Mouse (Mus musculus): ENCODE results near the gene Anks1b.

The Anks1b gene

GRCm38 (mm10) chr10:90649681-90650080 is 776.4 kb downstream of the Anks1b start:
- DNase-seq (ENCODE audit: extremely low spot score, low read depth, low spot score) = no peak

GRCm38 (mm10) chr10:90657416-90658120 is 784.3 kb downstream of the Anks1b start:
- no peak for DNase-seq (ENCODE audit: extremely low spot score, low read depth, low spot score)

GRCm38 (mm10) chr10:90666746-90667145 is 793.4 kb downstream of the Anks1b start:
- no peak for DNase-seq (ENCODE audit: extremely low spot score, low read depth, low spot score)

- DNase-seq (ENCODE audit: extremely low spot score, low read depth, low spot score) = no peak
These were observed 797.0 kb downstream of the Anks1b start for GRCm38 (mm10) chr10:90670291-90670690.

GRCm38 (mm10) chr10:90672135-90672534 is 798.8 kb downstream of the Anks1b start:
- no peak for DNase-seq (ENCODE audit: extremely low spot score, low read depth, low spot score)

GRCm38 (mm10) chr10:90674362-90674761 is 801.1 kb downstream of the Anks1b start:
- DNase-seq (ENCODE audit: extremely low spot score, low read depth, low spot score) = no peak

GRCm38 (mm10) chr10:90677421-90677820 is 804.1 kb downstream of the Anks1b start:
- DNase-seq (ENCODE audit: extremely low spot score, low read depth, low spot score) = no peak

GRCm38 (mm10) chr10:90679713-90680470 is 806.6 kb downstream of the Anks1b start:
- no peak for DNase-seq (ENCODE audit: extremely low spot score, low read depth, low spot score)

GRCm38 (mm10) chr10:90683813-90684212 is 810.5 kb downstream of the Anks1b start:
- DNase-seq (ENCODE audit: extremely low spot score, low read depth, low spot score) = peak; percentile 81

- no peak for DNase-seq (ENCODE audit: extremely low spot score, low read depth, low spot score)
These were observed 812.1 kb downstream of the Anks1b start for GRCm38 (mm10) chr10:90685367-90685766.

- no peak for DNase-seq (ENCODE audit: extremely low spot score, low read depth, low spot score)
These were observed 814.8 kb downstream of the Anks1b start for GRCm38 (mm10) chr10:90688153-90688552.

GRCm38 (mm10) chr10:90688696-90689252 is 815.5 kb downstream of the Anks1b start:
- DNase-seq (ENCODE audit: extremely low spot score, low read depth, low spot score) = no peak

- peak; percentile 57 for DNase-seq (ENCODE audit: extremely low spot score, low read depth, low spot score)
These were observed 816.7 kb downstream of the Anks1b start for GRCm38 (mm10) chr10:90689854-90690513.

- no peak for DNase-seq (ENCODE audit: extremely low spot score, low read depth, low spot score)
These were observed 823.4 kb downstream of the Anks1b start for GRCm38 (mm10) chr10:90696687-90697086.

GRCm38 (mm10) chr10:90697413-90697812 is 824.1 kb downstream of the Anks1b start:
- no peak for DNase-seq (ENCODE audit: extremely low spot score, low read depth, low spot score)

- no peak for DNase-seq (ENCODE audit: extremely low spot score, low read depth, low spot score)
These were observed 825.9 kb downstream of the Anks1b start for GRCm38 (mm10) chr10:90699211-90699610.

- no peak for DNase-seq (ENCODE audit: extremely low spot score, low read depth, low spot score)
These were observed 831.3 kb downstream of the Anks1b start for GRCm38 (mm10) chr10:90704602-90705001.

GRCm38 (mm10) chr10:90708822-90709601 is 835.7 kb downstream of the Anks1b start:
- DNase-seq (ENCODE audit: extremely low spot score, low read depth, low spot score) = no peak

GRCm38 (mm10) chr10:90709602-90709931 is 836.3 kb downstream of the Anks1b start:
- DNase-seq (ENCODE audit: extremely low spot score, low read depth, low spot score) = no peak

- DNase-seq (ENCODE audit: extremely low spot score, low read depth, low spot score) = no peak
These were observed 844.7 kb downstream of the Anks1b start for GRCm38 (mm10) chr10:90717961-90718360.

- no peak for DNase-seq (ENCODE audit: extremely low spot score, low read depth, low spot score)
These were observed 845.4 kb downstream of the Anks1b start for GRCm38 (mm10) chr10:90718684-90719083.

All from hindlimb bud, embryonic 11.5 days (tissue).